Mouse (Mus musculus) G1E (cell line): Measurements from ENCODE around the gene Mip. TPM values are rescaled to one million over a fixed set of nuclear protein-coding genes. Genes with fewer than 3 reads are reported as not detected.
"Not testable (repeated sequence)": the region's sequence is repeated elsewhere in the genome, so short reads cannot be mapped to it uniquely, and the experiment has no call there.

ENCODE experiments used
- ATAC-seq: 2 replicates; pipeline ENCODE4 v1.8.0; 2016; ENCODE audit warnings: mild to moderate bottlenecking; ENCODE audit not compliant: insufficient number of reproducible peaks, poor library complexity, low FRiP score, severe bottlenecking; ENCODE audit errors: extremely low read depth
- DNase-seq: peaks from one replicate; pipeline ENCODE4 v3.0.0; 2012; ENCODE audit warnings: low spot score
- H3K27me3 ChIP-seq: 2 replicates; pipeline ENCODE4 v1.6.1; 2012; ENCODE audit warnings: mild to moderate bottlenecking, low read length, inconsistent platforms; ENCODE audit not compliant: insufficient read depth
- H3K36me3 ChIP-seq: replicated peaks from 2 replicates; pipeline ENCODE3; 2012; ENCODE audit warnings: mild to moderate bottlenecking, inconsistent platforms
- H3K4me1 ChIP-seq: 2 replicates; pipeline ENCODE4 v1.6.1; 2012; ENCODE audit warnings: low read depth, low read length, inconsistent platforms, mixed read lengths; ENCODE audit not compliant: insufficient read depth
- H3K4me3 ChIP-seq: 2 replicates; pipeline ENCODE4 v1.5.1; 2012; ENCODE audit warnings: low read depth, mild to moderate bottlenecking, inconsistent platforms, low read length, moderate library complexity, mixed read lengths
- H3K9me3 ChIP-seq: replicated peaks from 2 replicates; pipeline ENCODE4 v1.6.1; 2012; ENCODE audit warnings: inconsistent platforms
- CTCF ChIP-seq: IDR thresholded peaks from 2 replicates; pipeline ENCODE4 v1.5.1; 2012; ENCODE audit warnings: low read depth, low read length, inconsistent platforms, mixed read lengths
- GATA1 ChIP-seq: IDR thresholded peaks from 2 replicates; pipeline ENCODE4 v1.6.1; 2012; ENCODE audit warnings: borderline replicate concordance, low read length, inconsistent platforms, mixed read lengths
- GATA2 ChIP-seq: IDR thresholded peaks from 2 replicates; pipeline ENCODE4 v1.6.1; 2012; ENCODE audit warnings: low read depth, low read length, inconsistent platforms, borderline replicate concordance
- POLR2AphosphoS5 ChIP-seq: IDR thresholded peaks from 2 replicates; pipeline ENCODE4 v1.6.1; 2012; ENCODE audit warnings: low read depth, low read length, inconsistent platforms; ENCODE audit not compliant: insufficient replicate concordance
- TAL1 ChIP-seq: conservative IDR thresholded peaks from 2 replicates; pipeline ENCODE4 v1.6.1; 2012; ENCODE audit warnings: low read depth, low read length, inconsistent platforms, mixed read lengths
- polyA plus RNA-seq: library from polyadenylated mRNA; stranded (reverse); fragments of >175 nt; gene quantifications from 2 replicates; pipeline ENCODE4 v1.2.3, GENCODE M21; 2012
- total RNA-seq, 2 experiments: library from RNA; stranded (forward) in 1 of 2; stranded (reverse) in 1 of 2; fragments of 200-1000 nt in 1 of 2; fragments of >200 nt in 1 of 2; fragmentation: Nextera tagmentation in 1 of 2; gene quantifications; 2 replicates each; pipeline ENCODE4 v1.2.3; 2014 to 2017

Gene Mip
- total and polyA plus RNA-seq, 3 experiments = 0.02 to 0.05 TPM; not detected in 1

DNA sequence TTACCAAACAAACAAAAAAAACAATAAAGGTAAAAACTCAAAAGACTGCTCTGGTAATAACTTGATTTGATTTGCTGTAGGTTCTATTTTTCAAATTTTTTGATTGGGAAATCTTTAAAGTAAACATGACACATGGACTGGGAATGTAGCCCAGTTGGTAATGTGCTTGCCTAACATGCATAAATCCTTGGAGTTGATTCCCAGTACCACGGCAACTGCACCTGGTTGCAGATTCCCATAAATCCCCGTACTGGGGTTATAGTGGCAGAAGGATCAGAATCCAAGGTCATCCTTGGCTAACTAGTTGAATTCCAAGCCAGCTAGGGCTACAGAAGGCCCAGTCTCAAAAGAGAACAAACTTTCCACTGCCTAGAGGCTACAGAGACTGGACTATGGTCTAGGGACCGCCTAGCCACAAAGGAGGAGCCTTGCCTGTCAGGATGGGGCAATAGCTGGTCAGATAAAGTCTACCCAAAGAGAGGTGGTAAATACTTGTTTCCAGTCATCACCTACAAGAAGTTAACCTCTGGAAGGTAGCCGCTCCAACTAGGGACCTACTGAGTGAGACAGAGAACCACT, 28.1 kb downstream of the Mip start, which contains the start of gene Apon:
Gene Apon (plus strand): TSS at position 420 of the 579 bp plus-strand sequence.
- no peak for TF ChIP-seq GATA1
- no peak for TF ChIP-seq GATA2
- no peak for TF ChIP-seq CTCF
- TF ChIP-seq POLR2AphosphoS5 = no peak
- no peak for TF ChIP-seq TAL1
- DNase-seq (no peak), ATAC-seq (no peak)
- Histone ChIP-seq H3K4me3 (no peak within 1 kb of the TSS), H3K9me3 (no peaks in the 10 kb centered on the region), H3K4me1 (peaks cover 3% of the 10 kb centered on the region; the same call in 1 of the 2 replicates), H3K27me3 (no peaks in the 10 kb centered on the region; the same call in none of the 2 replicates), H3K36me3 (peaks cover 52% of the 10 kb centered on the region)

- Histone ChIP-seq H3K4me1 (peaks cover 6% of the 10 kb centered on the region), H3K4me3 (no peak overlapping the region), H3K9me3 (no peaks in the 10 kb centered on the region), H3K27me3 (no peaks in the 10 kb centered on the region; the same call in none of the 2 replicates), H3K36me3 (peaks cover 31% of the 10 kb centered on the region)
- no peak for TF ChIP-seq GATA1
- no peak for TF ChIP-seq POLR2AphosphoS5
- DNase-seq (no peak), ATAC-seq (no peak)
These were observed 30.3 kb downstream of the Mip start for GRCm38 (mm10) chr10:128255925-128256324.

- Histone ChIP-seq H3K4me1 (peaks cover 6% of the 10 kb centered on the region), H3K9me3 (no peaks in the 10 kb centered on the region), H3K27me3 (no peaks in the 10 kb centered on the region; the same call in none of the 2 replicates), H3K4me3 (no peak overlapping the region), H3K36me3 (peaks cover 27% of the 10 kb centered on the region)
- DNase-seq = no peak
- ATAC-seq = no peak
- TF ChIP-seq TAL1 = no peak
- TF ChIP-seq GATA1 = no peak
- TF ChIP-seq GATA2 = no peak
- no peak for TF ChIP-seq CTCF
- no peak for TF ChIP-seq POLR2AphosphoS5
These were observed 30.7 kb downstream of the Mip start for GRCm38 (mm10) chr10:128256328-128256727.

DNA sequence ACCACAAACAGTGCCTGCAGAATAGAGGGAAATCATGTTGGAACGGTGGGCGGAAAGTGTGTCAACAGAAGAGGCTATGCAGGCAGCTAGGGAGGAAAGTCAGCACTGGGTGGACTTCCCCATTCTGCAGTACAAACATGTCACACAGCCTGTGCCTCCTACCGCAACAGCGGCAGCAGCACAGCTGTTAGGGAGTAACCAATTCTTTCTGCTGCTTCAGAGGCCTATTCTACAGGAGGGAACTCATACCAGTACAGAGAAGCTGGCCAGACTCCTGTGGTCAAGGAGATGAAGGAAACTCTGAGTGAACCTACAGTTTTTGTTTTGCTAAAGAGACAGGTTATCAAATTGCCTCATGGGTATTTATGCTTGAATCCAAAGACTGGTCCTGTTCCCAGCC, 33.3 kb downstream of the Mip start:
- Histone ChIP-seq H3K36me3 (peaks cover 6% of the 10 kb centered on the region), H3K9me3 (no peaks in the 10 kb centered on the region), H3K4me1 (peaks cover 11% of the 10 kb centered on the region), H3K27me3 (peaks cover 14% of the 10 kb centered on the region), H3K4me3 (no peak overlapping the region)
- ATAC-seq (no peak), DNase-seq (no peak)
- TF ChIP-seq TAL1 (no peak), CTCF (no peak), GATA2 (no peak), POLR2AphosphoS5 (no peak), GATA1 (no peak)

- ATAC-seq = no peak
- Histone ChIP-seq H3K36me3 (no peaks in the 10 kb centered on the region), H3K4me1 (peaks cover 11% of the 10 kb centered on the region), H3K9me3 (no peaks in the 10 kb centered on the region), H3K4me3 (no peak overlapping the region), H3K27me3 (peaks cover 14% of the 10 kb centered on the region)
- no peak for DNase-seq
- TF ChIP-seq CTCF = no peak
- TF ChIP-seq TAL1 = no peak
- no peak for TF ChIP-seq GATA2
These were observed 34.3 kb downstream of the Mip start for GRCm38 (mm10) chr10:128259946-128260345.

DNA sequence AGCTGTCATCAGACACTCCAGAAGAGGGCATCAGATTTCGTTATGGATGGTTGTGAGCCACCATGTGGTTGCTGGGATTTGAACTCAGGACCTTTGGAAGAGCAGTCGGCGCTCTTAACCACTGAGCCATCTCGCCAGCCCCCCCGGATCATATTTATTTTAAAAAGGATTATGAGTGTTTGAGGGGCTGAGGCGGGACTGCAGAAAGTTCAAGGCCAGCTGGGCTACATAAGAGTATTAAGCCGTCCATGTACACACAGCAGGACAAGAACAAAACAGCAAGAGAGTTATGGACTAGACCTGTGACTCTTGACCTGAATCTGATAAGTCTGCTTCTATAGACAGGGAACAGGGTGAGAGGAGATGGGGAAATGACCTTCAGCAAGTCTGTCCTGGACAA, 34.7 kb downstream of the Mip start:
- not testable (repeated sequence) for H3K4me3 ChIP-seq, H3K9me3 ChIP-seq, ATAC-seq, H3K36me3 ChIP-seq, DNase-seq
- Histone ChIP-seq H3K27me3 (peaks cover 14% of the 10 kb centered on the region), H3K4me1 (peaks cover 11% of the 10 kb centered on the region)

DNA sequence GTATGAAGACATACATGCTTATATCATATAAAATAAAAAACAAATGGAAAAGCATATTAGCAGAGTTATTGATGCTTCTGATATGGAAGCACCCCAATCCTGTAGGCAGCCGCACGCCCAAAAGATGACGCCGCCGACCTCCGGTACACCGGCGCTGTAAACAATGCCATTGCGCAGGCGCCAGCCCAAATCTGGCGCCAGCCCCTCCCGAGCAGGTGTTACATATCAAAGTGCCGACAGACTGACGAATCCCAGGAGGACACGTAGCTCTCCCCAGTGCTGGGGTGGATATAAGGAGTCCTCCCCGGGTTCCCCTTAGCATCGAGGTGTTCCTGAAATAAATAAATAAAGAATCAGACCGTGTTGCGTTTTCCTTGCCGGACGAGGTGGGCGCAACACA, 36.7 kb downstream of the Mip start:
- no peaks in the 10 kb centered on the region for H3K9me3 ChIP-seq
- peaks cover 11% of the 10 kb centered on the region for H3K4me1 ChIP-seq
- H3K27me3 ChIP-seq = peaks cover 14% of the 10 kb centered on the region
- no peaks in the 10 kb centered on the region for H3K36me3 ChIP-seq
- DNase-seq (no peak), ATAC-seq (no peak)
- H3K4me3 ChIP-seq = no peak overlapping the region
- TF ChIP-seq TAL1 (no peak), POLR2AphosphoS5 (no peak), GATA2 (no peak), CTCF (no peak), GATA1 (no peak)
